Mouse (Mus musculus) midbrain, embryonic 12.5 days (tissue): ENCODE data around the gene Maml2. TPM values are rescaled to one million over a fixed set of nuclear protein-coding genes. Genes with fewer than 3 reads are reported as not detected.

Source experiments
- ATAC-seq: fragments of 200-750 bp; cut with Nextera tagmentation; 2 replicates; pipeline ENCODE4 v1.8.0; 2017; ENCODE audit warnings: low read depth, moderate TSS enrichment, moderate library complexity; ENCODE audit not compliant: low FRiP score
- H3K27ac ChIP-seq: fragments of 300-500 bp; sonication (generic); replicated peaks from 2 replicates; pipeline ENCODE4 v1.5.1; 2016; ENCODE audit warnings: mild to moderate bottlenecking
- H3K27me3 ChIP-seq: fragments of 300-500 bp; sonication (generic); 2 replicates; pipeline ENCODE4 v1.6.1; 2016; ENCODE audit warnings: mild to moderate bottlenecking
- H3K36me3 ChIP-seq: fragments of 300-500 bp; sonication (generic); 2 replicates; pipeline ENCODE4 v1.6.1; 2016
- H3K4me1 ChIP-seq: fragments of 300-500 bp; sonication (generic); 2 replicates; pipeline ENCODE4 v1.6.1; 2016
- H3K4me2 ChIP-seq: fragments of 300-500 bp; sonication (generic); replicated peaks from 2 replicates; pipeline ENCODE4 v1.6.1; 2016; ENCODE audit warnings: mild to moderate bottlenecking, moderate library complexity
- H3K4me3 ChIP-seq: fragments of 300-500 bp; sonication (generic); 2 replicates; pipeline ENCODE4 v1.5.1; 2016; ENCODE audit warnings: mild to moderate bottlenecking
- H3K9ac ChIP-seq: fragments of 300-500 bp; sonication (generic); replicated peaks from 2 replicates; pipeline ENCODE4 v1.6.1; 2016; ENCODE audit warnings: mild to moderate bottlenecking, moderate library complexity
- H3K9me3 ChIP-seq: fragments of 300-500 bp; sonication (generic); 2 replicates; pipeline ENCODE4 v1.6.1; 2016; ENCODE audit warnings: mild to moderate bottlenecking
- WGBS: fragments of 180-500 bp; shearing (Covaris S2); methylation state at CpG from one replicate; pipeline ENCODE4 v1.1.7; 2016; 5-methylcytosine and 5-hydroxymethylcytosine counted together
- polyA plus RNA-seq: library from polyadenylated mRNA; unstranded; fragments of >200 nt; fragmentation: Nextera tagmentation; extraction: Ambion mirVana; gene quantifications from 2 replicates; pipeline ENCODE4 v1.2.1, GENCODE M21; 2016

The Maml2 gene
- polyA plus RNA-seq, 1 experiment from 2014 or later = 12.5 TPM

DNA sequence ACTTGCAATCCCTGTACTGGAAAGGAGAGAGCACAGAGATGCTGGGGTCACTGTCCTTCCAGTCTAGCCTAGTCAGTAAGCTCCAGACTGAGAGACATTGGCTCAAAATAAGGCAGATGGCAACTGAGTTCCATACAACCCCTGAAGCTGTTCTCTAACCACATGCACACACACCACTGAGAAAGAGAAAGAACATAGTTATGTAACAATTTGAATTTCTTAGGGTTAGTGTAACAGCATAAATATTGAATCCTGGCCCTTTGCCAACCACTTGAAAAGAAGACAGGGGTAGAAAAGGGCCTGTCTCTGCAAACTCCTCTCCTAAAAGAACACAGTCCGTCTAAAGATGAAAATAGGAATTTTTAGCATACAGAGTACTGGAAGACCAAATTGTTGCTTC, 161.6 kb downstream of the Maml2 start:
- H3K9me3 ChIP-seq = no peaks in the 10 kb centered on the region
- no peaks in the 10 kb centered on the region for H3K36me3 ChIP-seq
- ATAC-seq = no peak
- H3K27me3 ChIP-seq = no peaks in the 10 kb centered on the region
- H3K4me1 ChIP-seq = peaks cover 12% of the 10 kb centered on the region
- no peak overlapping the region for H3K9ac ChIP-seq
- no peak overlapping the region for H3K4me3 ChIP-seq
- H3K4me2 ChIP-seq = no peak overlapping the region
- H3K27ac ChIP-seq = no peak overlapping the region
- WGBS = 81% methylated on average over 1 of the region's 1 CpGs

DNA sequence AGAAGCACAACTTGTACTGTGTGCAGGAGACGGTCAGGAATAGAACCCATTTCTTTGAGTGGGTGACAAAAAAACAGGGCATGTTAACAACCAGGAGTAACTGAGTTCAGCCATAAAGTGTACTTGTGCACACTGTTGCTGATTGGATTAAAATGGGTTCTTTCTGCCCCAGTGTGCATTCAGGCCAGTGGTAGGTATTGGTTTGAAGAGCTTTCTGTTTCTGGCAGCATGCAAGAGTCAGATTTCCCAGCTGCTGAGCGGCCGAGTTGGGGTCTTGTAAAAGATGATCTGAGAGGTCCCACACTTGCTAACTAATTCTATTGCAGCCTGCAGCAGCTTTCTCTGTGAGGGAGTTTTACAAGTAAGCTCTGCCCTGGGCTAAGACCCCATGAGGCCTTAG, 162.3 kb downstream of the Maml2 start:
- peaks cover 6% of the 10 kb centered on the region for H3K4me1 ChIP-seq
- H3K9ac ChIP-seq = no peak overlapping the region
- no peak overlapping the region for H3K4me2 ChIP-seq
- no peak overlapping the region for H3K4me3 ChIP-seq
- no peaks in the 10 kb centered on the region for H3K9me3 ChIP-seq
- WGBS = 82% methylated on average over 3 of the region's 3 CpGs
- H3K27ac ChIP-seq = no peak overlapping the region
- no peaks in the 10 kb centered on the region for H3K27me3 ChIP-seq
- no peak for ATAC-seq
- no peaks in the 10 kb centered on the region for H3K36me3 ChIP-seq

DNA sequence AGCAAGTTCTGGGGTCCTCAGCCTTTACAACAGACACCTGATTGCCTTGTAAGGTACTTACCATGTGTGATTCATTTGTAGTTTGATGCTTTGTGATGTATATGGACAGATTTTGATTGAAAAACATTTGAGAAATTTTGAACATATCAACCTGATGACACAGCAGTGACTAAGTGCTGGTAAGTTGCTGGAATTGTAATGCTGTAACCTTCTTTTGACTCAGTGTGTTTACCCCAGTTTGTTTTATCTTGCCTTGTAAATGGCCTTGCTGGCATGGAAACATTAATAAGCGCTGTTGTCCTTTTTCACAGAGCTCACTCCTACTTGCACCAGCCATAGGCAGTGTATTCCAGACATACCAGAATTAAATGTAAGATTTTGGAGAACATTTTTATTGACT, 163.2 kb downstream of the Maml2 start:
- Histone ChIP-seq H3K36me3 (no peaks in the 10 kb centered on the region), H3K9ac (no peak overlapping the region), H3K9me3 (no peaks in the 10 kb centered on the region), H3K27me3 (no peaks in the 10 kb centered on the region), H3K4me1 (peaks cover 4% of the 10 kb centered on the region; the same call in 1 of the 2 replicates), H3K4me3 (no peak overlapping the region), H3K4me2 (no peak overlapping the region), H3K27ac (no peak overlapping the region)
- WGBS = 100% methylated on average over 1 of the region's 1 CpGs
- no peak for ATAC-seq

DNA sequence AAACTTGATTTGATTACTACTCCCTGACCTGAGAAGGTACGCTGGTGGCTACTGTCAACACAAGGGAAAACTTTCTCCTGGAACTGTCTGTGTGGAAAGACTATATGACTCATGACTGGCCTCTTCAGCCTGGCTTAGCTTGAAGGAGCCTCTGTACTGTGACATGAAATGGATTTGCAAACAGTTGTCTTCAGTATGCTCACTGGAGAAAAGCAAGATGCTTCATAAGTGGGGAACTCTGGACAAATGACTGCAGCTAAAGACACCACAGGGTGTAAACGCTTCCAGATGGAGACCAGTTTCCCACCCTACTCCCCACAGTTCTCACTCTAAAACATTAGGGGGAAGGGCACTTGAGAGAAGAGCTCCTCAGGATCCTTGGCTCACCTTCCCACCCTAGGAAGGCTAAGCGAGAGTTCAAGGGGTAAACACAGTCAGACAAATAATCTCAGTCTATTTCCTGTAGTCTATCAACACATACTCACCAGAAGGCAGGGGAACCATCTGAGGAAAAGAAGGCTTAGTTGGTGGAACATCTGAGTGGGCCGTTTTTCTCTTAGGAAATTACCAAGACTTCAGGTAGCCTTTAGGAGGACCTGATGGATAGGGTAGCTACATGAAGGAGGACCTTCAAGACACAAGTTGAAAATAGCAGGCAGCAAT, 167.7 kb downstream of the Maml2 start:
- Histone ChIP-seq H3K9ac (no peak overlapping the region), H3K4me1 (0 out of 2 replicates have a peak, but pooled peaks cover 5% of the 10 kb centered on the region), H3K36me3 (no peaks in the 10 kb centered on the region), H3K27ac (no peak overlapping the region), H3K4me2 (no peak overlapping the region), H3K4me3 (no peak overlapping the region), H3K27me3 (no peaks in the 10 kb centered on the region), H3K9me3 (no peaks in the 10 kb centered on the region)
- WGBS = 84% methylated on average over 4 of the region's 4 CpGs
- ATAC-seq = no peak

DNA sequence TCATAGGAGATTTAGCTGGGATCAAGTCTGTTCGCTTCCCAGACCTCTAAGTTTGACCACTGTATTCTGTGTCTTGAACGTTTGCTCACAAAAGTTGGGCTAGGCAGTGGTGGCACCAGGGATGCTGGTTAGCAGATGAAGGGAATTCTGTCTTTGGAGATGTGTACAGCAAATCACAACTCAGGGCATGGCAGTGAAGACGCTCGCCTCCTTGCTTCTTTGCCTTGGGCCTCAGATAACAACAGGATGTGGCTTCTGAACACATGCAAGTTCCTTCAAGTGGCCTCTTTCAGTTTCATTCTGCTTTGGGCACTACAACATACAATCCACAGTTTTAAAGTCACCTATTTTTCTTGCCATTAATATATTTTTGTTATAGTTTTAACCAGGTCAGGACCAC, 168.6 kb downstream of the Maml2 start:
- no peaks in the 10 kb centered on the region for H3K36me3 ChIP-seq
- 0 out of 2 replicates have a peak, but pooled peaks cover 5% of the 10 kb centered on the region for H3K4me1 ChIP-seq
- 87% methylated on average over 4 of the region's 4 CpGs for WGBS
- ATAC-seq = no peak
- no peak overlapping the region for H3K4me2 ChIP-seq
- no peaks in the 10 kb centered on the region for H3K27me3 ChIP-seq
- H3K4me3 ChIP-seq = no peak overlapping the region
- no peaks in the 10 kb centered on the region for H3K9me3 ChIP-seq
- H3K9ac ChIP-seq = no peak overlapping the region
- no peak overlapping the region for H3K27ac ChIP-seq

DNA sequence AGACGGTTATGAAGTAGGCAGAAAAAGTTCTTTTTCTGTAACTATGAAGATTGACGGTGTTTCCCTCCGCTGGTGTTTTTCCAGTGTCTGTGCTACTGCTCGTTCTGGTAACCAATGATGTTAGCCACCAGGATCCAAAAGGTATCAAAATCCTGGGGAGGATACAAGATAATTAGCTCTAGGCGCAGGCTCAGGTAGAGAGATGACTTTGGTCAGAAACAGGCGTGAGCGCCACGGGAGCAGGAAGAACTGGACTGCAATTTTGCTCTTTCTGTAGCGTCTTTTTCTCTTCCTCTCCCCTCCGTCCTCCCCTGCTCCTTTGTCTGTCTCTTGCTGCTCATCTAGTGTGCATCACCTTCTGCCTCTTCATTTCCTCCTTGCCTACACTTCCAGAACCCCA, 169.1 kb downstream of the Maml2 start:
- 93% methylated on average over 10 of the region's 10 CpGs for whole genome bisulfite sequencing
- Histone ChIP-seq H3K4me2 (no peak overlapping the region), H3K4me3 (no peak overlapping the region), H3K36me3 (no peaks in the 10 kb centered on the region), H3K9me3 (no peaks in the 10 kb centered on the region), H3K4me1 (0 out of 2 replicates have a peak, but pooled peaks cover 5% of the 10 kb centered on the region), H3K27ac (no peak overlapping the region), H3K27me3 (no peaks in the 10 kb centered on the region), H3K9ac (no peak overlapping the region)
- no peak for ATAC-seq

DNA sequence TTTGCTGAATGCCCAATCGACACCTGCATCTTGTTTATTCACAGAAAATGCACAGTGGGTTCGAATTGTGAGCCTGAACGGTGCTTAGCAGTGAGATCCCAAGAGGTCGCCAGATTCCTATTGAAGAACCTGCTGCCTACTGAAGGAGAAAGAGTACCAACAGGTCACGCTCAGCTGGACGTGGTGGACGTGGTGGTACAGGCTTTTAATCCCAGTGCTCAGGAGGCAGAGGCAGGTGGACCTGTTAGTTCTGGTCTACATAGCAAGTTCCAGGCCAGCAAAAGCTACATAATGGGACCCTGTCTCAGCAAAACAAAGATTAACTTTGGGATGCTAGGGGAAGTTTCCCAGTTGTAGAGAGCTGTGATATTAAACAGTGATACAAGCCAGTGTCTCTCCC, 170.0 kb downstream of the Maml2 start:
- Histone ChIP-seq H3K9ac (no peak overlapping the region), H3K27ac (no peak overlapping the region), H3K36me3 (no peaks in the 10 kb centered on the region), H3K4me3 (no peak overlapping the region), H3K4me2 (no peak overlapping the region), H3K9me3 (no peaks in the 10 kb centered on the region), H3K27me3 (no peaks in the 10 kb centered on the region), H3K4me1 (0 out of 2 replicates have a peak, but pooled peaks cover 5% of the 10 kb centered on the region)
- ATAC-seq = no peak
- WGBS = 63% methylated on average over 7 of the region's 7 CpGs

DNA sequence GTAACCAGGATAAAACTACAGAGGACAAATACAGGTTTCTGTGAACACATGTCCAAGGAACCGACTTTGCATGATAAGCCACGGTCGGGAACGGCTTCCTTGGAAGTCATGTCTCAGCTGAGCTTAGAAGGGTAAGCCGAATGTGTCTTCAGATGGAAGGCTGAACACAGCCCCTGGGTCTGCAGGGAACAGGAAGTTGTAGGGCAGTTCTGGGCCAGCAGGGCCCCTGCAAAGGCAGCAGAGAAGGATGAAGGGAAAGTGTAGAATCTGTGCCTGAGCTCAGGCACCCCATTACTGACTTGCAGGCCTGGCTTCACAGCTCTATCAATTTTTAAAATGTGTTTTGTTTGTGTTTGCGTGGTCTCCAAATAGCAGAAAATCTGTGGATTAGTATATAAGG, 171.0 kb downstream of the Maml2 start:
- Histone ChIP-seq H3K4me3 (no peak overlapping the region), H3K36me3 (no peaks in the 10 kb centered on the region), H3K4me2 (no peak overlapping the region), H3K9ac (no peak overlapping the region), H3K9me3 (no peaks in the 10 kb centered on the region), H3K27ac (no peak overlapping the region), H3K27me3 (no peaks in the 10 kb centered on the region), H3K4me1 (0 out of 2 replicates have a peak, but pooled peaks cover 5% of the 10 kb centered on the region)
- WGBS = 86% methylated on average over 6 of the region's 6 CpGs
- ATAC-seq = no peak

DNA sequence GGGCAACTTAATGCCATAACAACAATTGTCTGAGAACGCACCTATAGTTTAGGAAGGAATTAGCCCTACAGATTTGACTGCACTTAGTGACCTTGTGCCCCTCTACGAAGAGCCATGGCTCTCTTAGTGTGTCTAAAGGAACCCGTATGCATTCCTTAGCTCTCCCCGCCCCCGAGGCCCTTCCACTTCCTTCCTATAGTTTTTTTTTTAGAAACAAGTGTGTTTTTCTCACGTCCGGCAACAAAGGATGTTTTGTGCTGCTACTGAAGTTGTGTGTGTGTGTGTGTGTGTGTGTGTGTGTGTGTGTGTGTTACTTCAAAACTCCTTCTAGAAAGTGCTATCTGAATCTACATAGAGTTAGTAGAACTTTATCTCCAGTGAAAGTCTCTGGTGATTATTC, 172.3 kb downstream of the Maml2 start:
- ATAC-seq = no peak
- Histone ChIP-seq H3K4me2 (no peak overlapping the region), H3K36me3 (no peaks in the 10 kb centered on the region)

DNA sequence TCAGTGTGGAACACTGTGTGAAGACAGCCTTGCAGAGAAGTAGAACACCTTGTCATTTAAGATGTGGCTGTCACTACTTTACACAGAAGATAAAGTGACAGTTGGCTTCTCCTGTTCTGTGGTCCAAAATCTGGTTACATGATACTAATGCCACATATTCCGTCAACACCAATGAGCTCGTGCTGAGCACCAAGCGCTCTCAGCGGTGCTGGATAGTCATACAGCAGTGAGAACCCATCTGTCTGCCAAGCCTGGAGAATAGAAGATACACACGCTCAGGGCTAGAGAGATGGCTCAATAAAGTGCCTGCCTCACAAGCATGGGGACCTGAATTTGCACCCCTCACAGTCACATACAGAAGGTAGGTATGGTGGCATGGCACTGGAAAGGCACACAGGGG, 177.2 kb downstream of the Maml2 start:
- Histone ChIP-seq H3K4me3 (no peak overlapping the region), H3K4me1 (peaks cover 14% of the 10 kb centered on the region), H3K9me3 (no peaks in the 10 kb centered on the region), H3K36me3 (no peaks in the 10 kb centered on the region), H3K27ac (no peak overlapping the region), H3K4me2 (no peak overlapping the region), H3K9ac (no peak overlapping the region), H3K27me3 (no peaks in the 10 kb centered on the region)
- 96% methylated on average over 5 of the region's 5 CpGs for WGBS
- no peak for ATAC-seq

More for the DNA sequence above, 172.3 kb downstream of the Maml2 start:
- no peak overlapping the region for H3K4me3 ChIP-seq
- 53% methylated on average over 7 of the region's 7 CpGs for WGBS
- H3K9me3 ChIP-seq = no peaks in the 10 kb centered on the region
- no peak overlapping the region for H3K9ac ChIP-seq
- no peak overlapping the region for H3K27ac ChIP-seq
- no peaks in the 10 kb centered on the region for H3K27me3 ChIP-seq
- 0 out of 2 replicates have a peak, but pooled peaks cover 5% of the 10 kb centered on the region for H3K4me1 ChIP-seq

DNA sequence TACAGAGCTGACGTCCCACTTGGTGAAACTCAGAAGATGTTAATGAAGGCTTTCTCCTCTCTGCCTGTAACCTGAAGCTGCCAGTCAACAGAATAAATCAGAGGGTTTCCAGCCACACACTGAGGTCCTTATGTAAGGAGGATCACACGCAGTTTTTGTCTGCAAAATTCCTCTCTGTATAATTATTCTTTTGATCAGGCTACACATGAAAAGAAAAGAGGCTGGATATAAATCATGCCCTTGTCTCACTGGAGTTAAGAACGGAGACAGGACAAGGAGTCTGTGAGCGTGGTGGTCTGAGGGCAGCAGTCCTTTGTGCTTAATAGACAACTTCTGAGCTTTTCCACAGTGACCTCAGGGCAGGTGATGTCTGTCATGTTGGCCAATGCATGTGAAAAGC, 181.5 kb downstream of the Maml2 start:
- WGBS = 8% methylated on average over 4 of the region's 4 CpGs
- Histone ChIP-seq H3K9me3 (no peaks in the 10 kb centered on the region), H3K4me1 (peaks cover 28% of the 10 kb centered on the region), H3K4me2 (no peak overlapping the region), H3K27ac (no peak overlapping the region), H3K9ac (no peak overlapping the region), H3K27me3 (no peaks in the 10 kb centered on the region), H3K36me3 (no peaks in the 10 kb centered on the region), H3K4me3 (no peak overlapping the region)
- ATAC-seq = no peak

DNA sequence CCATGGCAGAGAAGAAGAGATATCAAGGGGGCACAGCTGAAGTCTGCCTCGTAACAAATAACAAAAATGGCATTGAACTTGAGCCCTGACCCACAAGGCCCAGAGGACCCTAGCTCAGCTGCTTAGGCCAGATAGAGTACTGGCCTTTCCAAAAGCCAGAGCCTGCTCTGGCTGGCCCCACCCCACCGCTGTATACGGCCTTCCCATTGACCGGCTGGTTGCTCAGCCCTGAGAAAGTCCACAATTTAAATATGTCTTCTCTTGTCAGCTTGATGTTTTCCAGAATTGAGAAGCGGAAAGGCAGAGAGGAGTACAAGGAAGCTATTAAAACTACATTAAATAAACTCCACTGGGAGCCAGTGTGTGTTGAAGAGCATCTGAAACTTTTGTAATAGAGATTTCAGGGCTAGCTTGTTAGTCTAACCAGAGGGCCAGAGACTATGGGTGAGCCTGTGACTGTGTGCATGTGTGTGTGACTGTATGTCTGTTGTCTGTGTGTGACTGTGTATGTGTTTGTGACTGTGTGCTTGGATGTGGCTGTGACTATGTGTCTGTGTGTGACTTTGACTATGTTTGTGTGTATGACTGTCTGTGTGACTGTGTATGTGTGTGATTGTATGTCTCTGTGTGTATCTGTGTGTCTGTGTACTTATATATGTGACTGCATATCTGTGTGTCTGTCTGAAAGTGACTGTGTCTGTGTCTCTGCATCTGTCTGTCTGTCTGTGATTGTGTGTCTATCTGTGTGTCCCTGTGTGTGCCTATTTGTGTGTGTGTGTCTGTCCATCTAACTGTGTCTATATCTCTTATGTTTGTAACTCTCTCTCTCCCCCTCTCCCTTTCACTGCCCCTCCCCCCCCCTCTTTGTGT, 185.7 kb downstream of the Maml2 start:
- no peak; the same call in 1 of the 2 replicates for ATAC-seq
- H3K4me1 ChIP-seq = peaks cover 39% of the 10 kb centered on the region
- H3K27me3 ChIP-seq = no peaks in the 10 kb centered on the region
- H3K9me3 ChIP-seq = no peaks in the 10 kb centered on the region
- H3K9ac ChIP-seq = no peak overlapping the region
- H3K4me3 ChIP-seq = no peak overlapping the region
- H3K36me3 ChIP-seq = no peaks in the 10 kb centered on the region
- H3K4me2 ChIP-seq = no peak overlapping the region
- H3K27ac ChIP-seq = no peak overlapping the region
- 75% methylated on average over 5 of the region's 5 CpGs for WGBS
